Mouse (Mus musculus) macrophage (primary cell): ENCODE results near the gene Commd3. TPM values are rescaled to one million over a fixed set of nuclear protein-coding genes. Genes with fewer than 3 reads are reported as not detected.

ENCODE experiments used
- H3K27ac ChIP-seq: fragments of 350-480 bp; formaldehyde crosslinking; 2 replicates; pipeline ENCODE4 v1.9.0; 2021
- H3K36me3 ChIP-seq: fragments of 350-480 bp; formaldehyde crosslinking; 2 replicates; pipeline ENCODE4 v1.9.0; 2021; ENCODE audit errors: inconsistent target
- H3K4me3 ChIP-seq: fragments of 350-480 bp; formaldehyde crosslinking; 2 replicates; pipeline ENCODE4 v1.9.0; 2021; ENCODE audit errors: inconsistent target
- H3K79me2 ChIP-seq: fragments of 350-480 bp; formaldehyde crosslinking; 2 replicates; pipeline ENCODE4 v1.9.0; 2021; ENCODE audit errors: inconsistent target
- WGBS: methylation state at CpG from one replicate; pipeline ENCODE4 v1.1.7; 2026; ENCODE audit warnings: inconsistent platforms; ENCODE audit not compliant: missing documents; 5-methylcytosine and 5-hydroxymethylcytosine counted together
- polyA plus RNA-seq: library from polyadenylated mRNA; stranded (reverse); fragments of 250-400 nt; gene quantifications from 3 replicates; pipeline ENCODE4 v1.2.4, GENCODE M21; 2018; ENCODE audit warnings: inconsistent platforms

The Commd3 gene
- polyA plus RNA-seq, 1 experiment from 2014 or later: 139 TPM

GRCm38 (mm10) chr2:18692548-18692947 lies 20.4 kb downstream of the Commd3 start:
- H3K79me2 ChIP-seq: no peaks in the 10 kb centered on the region
- 8% methylated on average over 1 of the region's 1 CpGs for WGBS
- no peaks in the 10 kb centered on the region for H3K36me3 ChIP-seq
- H3K27ac ChIP-seq: no peak overlapping the region
- no peak overlapping the region for H3K4me3 ChIP-seq

- H3K36me3 ChIP-seq: no peaks in the 10 kb centered on the region
- H3K79me2 ChIP-seq: no peaks in the 10 kb centered on the region
- H3K27ac ChIP-seq: no peak overlapping the region
- 4% methylated on average over 5 of the region's 5 CpGs for WGBS
- peak overlapping the region; percentile 39 for H3K4me3 ChIP-seq
Measured at GRCm38 (mm10) chr2:18693491-18693870, 21.3 kb downstream of the Commd3 start.

- WGBS: 1% methylated on average over 61 of the region's 61 CpGs
- H3K79me2 ChIP-seq: no peaks in the 10 kb centered on the region
- no peaks in the 10 kb centered on the region for H3K36me3 ChIP-seq
- no peak within 1 kb of the TSS for H3K27ac ChIP-seq
- peak within 1 kb of the TSS; percentile 39 for H3K4me3 ChIP-seq
Measured at GRCm38 (mm10) chr2:18693871-18694610, 21.9 kb downstream of the Commd3 start, which contains the start of gene Spag6. TSS of gene Spag6 (plus strand) at chr2:18694032.

- WGBS: 6% methylated on average over 19 of the region's 20 CpGs
- Histone ChIP-seq H3K27ac (no peak overlapping the region), H3K79me2 (no peaks in the 10 kb centered on the region), H3K36me3 (no peaks in the 10 kb centered on the region), H3K4me3 (peak overlapping the region; percentile 39; the same call in 1 of the 2 replicates)
Measured at GRCm38 (mm10) chr2:18694611-18694950, 22.4 kb downstream of the Commd3 start.

GRCm38 (mm10) chr2:18695163-18695562 lies 23.0 kb downstream of the Commd3 start:
- no peaks in the 10 kb centered on the region for H3K36me3 ChIP-seq
- no peak overlapping the region for H3K4me3 ChIP-seq
- 18% methylated on average over 8 of the region's 8 CpGs for WGBS
- H3K79me2 ChIP-seq: no peaks in the 10 kb centered on the region
- H3K27ac ChIP-seq: no peak overlapping the region

GRCm38 (mm10) chr2:18695629-18696150 lies 23.5 kb downstream of the Commd3 start:
- no peak overlapping the region for H3K4me3 ChIP-seq
- H3K79me2 ChIP-seq: no peaks in the 10 kb centered on the region
- H3K27ac ChIP-seq: no peak overlapping the region
- WGBS: 22% methylated on average over 7 of the region's 7 CpGs
- H3K36me3 ChIP-seq: no peaks in the 10 kb centered on the region

GRCm38 (mm10) chr2:18697591-18698244 lies 25.5 kb downstream of the Commd3 start:
- WGBS: 13% methylated on average over 4 of the region's 4 CpGs
- Histone ChIP-seq H3K36me3 (no peaks in the 10 kb centered on the region), H3K4me3 (no peak overlapping the region), H3K79me2 (no peaks in the 10 kb centered on the region), H3K27ac (no peak overlapping the region)

GRCm38 (mm10) chr2:18698663-18699385 lies 26.6 kb downstream of the Commd3 start:
- no peaks in the 10 kb centered on the region for H3K36me3 ChIP-seq
- no peak overlapping the region for H3K27ac ChIP-seq
- WGBS: 3% methylated on average over 53 of the region's 56 CpGs
- H3K4me3 ChIP-seq: no peak overlapping the region
- H3K79me2 ChIP-seq: no peaks in the 10 kb centered on the region

GRCm38 (mm10) chr2:18699401-18699990 lies 27.3 kb downstream of the Commd3 start:
- no peaks in the 10 kb centered on the region for H3K79me2 ChIP-seq
- H3K27ac ChIP-seq: no peak overlapping the region
- no peak overlapping the region for H3K4me3 ChIP-seq
- WGBS: 7% methylated on average over 11 of the region's 11 CpGs
- H3K36me3 ChIP-seq: no peaks in the 10 kb centered on the region

- Histone ChIP-seq H3K27ac (no peak overlapping the region), H3K79me2 (no peaks in the 10 kb centered on the region), H3K4me3 (no peak overlapping the region), H3K36me3 (no peaks in the 10 kb centered on the region)
- WGBS: 18% methylated on average over 3 of the region's 3 CpGs
Measured at GRCm38 (mm10) chr2:18710356-18710755, 38.2 kb downstream of the Commd3 start.

- no peak overlapping the region for H3K27ac ChIP-seq
- no peaks in the 10 kb centered on the region for H3K79me2 ChIP-seq
- H3K4me3 ChIP-seq: no peak overlapping the region
- no peaks in the 10 kb centered on the region for H3K36me3 ChIP-seq
- 78% methylated on average over 2 of the region's 2 CpGs for WGBS
Measured at GRCm38 (mm10) chr2:18713071-18713470, 40.9 kb downstream of the Commd3 start.

- H3K79me2 ChIP-seq: no peaks in the 10 kb centered on the region
- H3K4me3 ChIP-seq: no peak overlapping the region
- no peak overlapping the region for H3K27ac ChIP-seq
- no peaks in the 10 kb centered on the region for H3K36me3 ChIP-seq
- WGBS: 94% methylated on average over 3 of the region's 3 CpGs
Measured at GRCm38 (mm10) chr2:18714337-18714736, 42.2 kb downstream of the Commd3 start.

GRCm38 (mm10) chr2:18718521-18718920 lies 46.3 kb downstream of the Commd3 start:
- Histone ChIP-seq H3K79me2 (no peaks in the 10 kb centered on the region), H3K27ac (no peak overlapping the region), H3K4me3 (no peak overlapping the region), H3K36me3 (no peaks in the 10 kb centered on the region)
- 86% methylated on average over 4 of the region's 4 CpGs for WGBS

- Histone ChIP-seq H3K4me3 (no peak overlapping the region), H3K36me3 (no peaks in the 10 kb centered on the region), H3K27ac (no peak overlapping the region), H3K79me2 (no peaks in the 10 kb centered on the region)
- 97% methylated on average over 3 of the region's 3 CpGs for WGBS
Measured at GRCm38 (mm10) chr2:18722208-18722830, 50.1 kb downstream of the Commd3 start.
